29 mouse cellular contexts compared by ENCODE assay signal in the genomic region with DNA sequence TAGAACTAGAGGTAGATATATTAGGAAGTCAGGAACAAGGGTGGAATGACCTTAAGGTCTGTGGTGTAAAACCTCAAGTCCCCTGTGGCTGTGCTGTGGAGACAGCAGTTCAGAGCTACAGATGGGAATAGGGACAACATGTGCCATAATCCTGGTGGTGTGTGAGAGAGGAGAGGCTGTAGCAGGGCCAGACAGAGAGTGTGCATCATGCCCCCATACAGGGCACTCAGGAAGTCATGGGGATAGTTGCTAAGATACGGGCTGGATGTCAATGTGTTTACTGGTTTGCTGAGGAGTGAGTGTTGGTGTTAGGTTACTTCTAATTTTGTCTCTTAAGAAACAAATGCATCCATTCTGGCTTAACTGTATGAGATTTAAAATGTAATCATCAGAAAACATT.
A peak's percentile ranks its signal among the peaks of the same experiment; 100 is the strongest.
DNase-seq lines count a peak whose midpoint lies in the region; ATAC-seq lines count a peak whose summit lies in the region.
"Had no signal": no experiment of that assay in that cellular context is flagged by ENCODE, and none has a peak within 500 bp of the region (broad histone marks: within the 10 kb centered on the region; RNA-seq: fewer than 3 reads in every experiment).

No protein-coding gene starts in this region.

- WGBS in hindbrain, embryonic 12.5 days = 63% methylated on average over 1 of the region's 1 CpGs
- WGBS in hindbrain, embryonic 14.5 days = 88% methylated on average over 1 of the region's 1 CpGs

- no peak overlapping the region for H3K9ac ChIP-seq in hindbrain, embryonic 12.5 days
- no peak overlapping the region for H3K9ac ChIP-seq in hindbrain, embryonic 14.5 days
- H3K9ac ChIP-seq: embryonic facial prominence, embryonic 12.5 days; heart, embryonic 15.5 days; limb, embryonic 15.5 days; liver, embryonic 14.5 days; neural tube, embryonic 12.5 days; stomach, embryonic 15.5 days had no signal

- H3K27ac ChIP-seq in hindbrain, embryonic 12.5 days = no peak overlapping the region
- H3K27ac ChIP-seq in hindbrain, embryonic 14.5 days = no peak overlapping the region
- H3K27ac ChIP-seq: embryonic facial prominence, embryonic 12.5 days; forebrain, embryonic 10.5 days; heart, embryonic 10.5 days; heart, embryonic 15.5 days; kidney, postnatal 0 days; limb, embryonic 10.5 days; limb, embryonic 15.5 days; liver, embryonic 14.5 days; macrophage; neural tube, embryonic 12.5 days; stomach, embryonic 15.5 days had no signal

- H3K9me3 ChIP-seq in hindbrain, embryonic 12.5 days (replicated peaks) = no peaks in the 10 kb centered on the region
- H3K9me3 ChIP-seq in hindbrain, embryonic 14.5 days (ENCODE audit: control insufficient read depth, low read length) = no peaks in the 10 kb centered on the region
- H3K9me3 ChIP-seq: embryonic facial prominence, embryonic 12.5 days; forebrain, embryonic 10.5 days; heart, embryonic 10.5 days; heart, embryonic 15.5 days; limb, embryonic 10.5 days; limb, embryonic 15.5 days; neural tube, embryonic 12.5 days; stomach, embryonic 15.5 days had no signal

- H3K4me2 ChIP-seq in hindbrain, embryonic 12.5 days (replicated peaks) = no peak overlapping the region
- H3K4me2 ChIP-seq in hindbrain, embryonic 14.5 days (replicated peaks) = no peak overlapping the region
- H3K4me2 ChIP-seq: embryonic facial prominence, embryonic 12.5 days; heart, embryonic 15.5 days; limb, embryonic 15.5 days; neural tube, embryonic 12.5 days; stomach, embryonic 15.5 days had no signal

- no peaks in the 10 kb centered on the region for H3K4me1 ChIP-seq in hindbrain, embryonic 12.5 days
- no peaks in the 10 kb centered on the region for H3K4me1 ChIP-seq in hindbrain, embryonic 14.5 days (replicated peaks; ENCODE audit: control insufficient read depth, insufficient read depth, low read length)
- H3K4me1 ChIP-seq: embryonic facial prominence, embryonic 12.5 days; forebrain, embryonic 10.5 days; heart, embryonic 10.5 days; heart, embryonic 15.5 days; limb, embryonic 10.5 days; limb, embryonic 15.5 days; neural tube, embryonic 12.5 days; stomach, embryonic 15.5 days had no signal

- H3K27me3 ChIP-seq in hindbrain, embryonic 12.5 days = no peaks in the 10 kb centered on the region
- no peaks in the 10 kb centered on the region for H3K27me3 ChIP-seq in hindbrain, embryonic 14.5 days (ENCODE audit: control insufficient read depth, insufficient read depth, low read length)
- H3K27me3 ChIP-seq: embryonic facial prominence, embryonic 12.5 days; heart, embryonic 15.5 days; limb, embryonic 15.5 days; neural tube, embryonic 12.5 days; stomach, embryonic 15.5 days had no signal

- peak; percentile 21 for DNase-seq in embryo, embryonic 10.5 days (ENCODE audit: low spot score)
- DNase-seq in embryo, embryonic 11 days = no peak
- DNase-seq in hindbrain, embryonic 14.5 days (ENCODE audit: low spot score) = no peak
- DNase-seq in ES-CJ7 (ENCODE audit: low read depth, low spot score) = peak; percentile 12
- peak; percentile 8 for DNase-seq in mesoderm, embryonic 11.5 days (ENCODE audit: low read depth, low spot score)
- DNase-seq: adrenal gland, adult 8-10 months; cerebellum, adult 11-12 months; gastrocnemius, postnatal 14 days; heart, adult 11 months; kidney, adult 8-10 months; kidney, postnatal 4 days; lung, adult 2 months; lung, postnatal 10 days had no signal

- no peaks in the 10 kb centered on the region for H3K36me3 ChIP-seq in hindbrain, embryonic 12.5 days
- H3K36me3 ChIP-seq in hindbrain, embryonic 14.5 days (replicated peaks; ENCODE audit: control insufficient read depth, insufficient read depth) = no peaks in the 10 kb centered on the region
- H3K36me3 ChIP-seq: embryonic facial prominence, embryonic 12.5 days; heart, embryonic 15.5 days; limb, embryonic 15.5 days; neural tube, embryonic 12.5 days; stomach, embryonic 15.5 days had no signal

- H3K4me3 ChIP-seq in hindbrain, embryonic 12.5 days = no peak overlapping the region
- no peak overlapping the region for H3K4me3 ChIP-seq in hindbrain, embryonic 14.5 days (replicated peaks; ENCODE audit: low read length)
- H3K4me3 ChIP-seq: embryonic facial prominence, embryonic 12.5 days; forebrain, embryonic 10.5 days; heart, embryonic 10.5 days; heart, embryonic 15.5 days; limb, embryonic 10.5 days; limb, embryonic 15.5 days; neural tube, embryonic 12.5 days; stomach, embryonic 15.5 days had no signal

- ATAC-seq in hindbrain, embryonic 12.5 days (ENCODE audit: low FRiP score) = 0 out of 2 replicates have a peak, but pooled peaks have one; percentile 22
- ATAC-seq in hindbrain, embryonic 14.5 days (ENCODE audit: low FRiP score) = no peak
- no peak for ATAC-seq in granulocyte monocyte progenitor cell, adult 5-6 weeks (replicated peaks; ENCODE audit: poor library complexity, severe bottlenecking)
- ATAC-seq: CD4-positive, CD25-positive, alpha-beta regulatory T cell, adult 4 months; intestine, embryonic 16.5 days; midbrain, embryonic 16.5 days had no signal

Comparison
In these comparisons a context has a peak if more than half of its experiments do, and no peak if none do; other contexts are left out.
1. DNase-seq: peak in embryo, embryonic 10.5 days (single experiment), ES-CJ7 (single experiment) and mesoderm, embryonic 11.5 days (single experiment); none in embryo, embryonic 11 days (single experiment) and hindbrain, embryonic 14.5 days (single experiment).